Mouse (Mus musculus) CD4-positive, CD25-positive, alpha-beta regulatory T cell, adult 2 months (primary cell): ENCODE measurements at regions not wholly inside any gene's neighbourhood (a gene's known extent, or its start where the extent isn't known, plus 50 kb on each side); places are given as distances from the start of the nearest gene placed in this dataset.

Experiments used
- DNase-seq: peaks from one replicate; pipeline ENCODE4 v3.0.0-alpha.2; 2012; ENCODE audit warnings: low read depth, low spot score

DNA sequence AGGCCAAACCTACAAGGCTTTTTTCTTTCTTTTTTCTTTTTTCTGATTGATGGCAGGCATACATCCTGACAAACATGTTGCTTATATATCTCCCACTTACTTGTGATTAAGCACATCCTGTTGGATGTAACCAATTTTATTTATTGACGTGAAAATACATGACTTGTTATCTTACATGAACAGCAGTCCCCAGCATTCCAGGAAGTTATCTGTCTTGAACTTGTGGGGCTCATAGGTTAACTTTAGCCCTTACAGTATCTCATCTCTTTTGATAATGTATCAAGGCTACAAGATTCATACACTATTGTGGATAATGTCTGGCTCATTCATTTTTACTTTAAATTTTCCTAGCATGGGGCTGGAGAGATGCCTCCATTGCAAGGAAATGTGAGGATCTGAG is 852.0 kb upstream of the Agtr1b start:
- DNase-seq, result no peak

DNA sequence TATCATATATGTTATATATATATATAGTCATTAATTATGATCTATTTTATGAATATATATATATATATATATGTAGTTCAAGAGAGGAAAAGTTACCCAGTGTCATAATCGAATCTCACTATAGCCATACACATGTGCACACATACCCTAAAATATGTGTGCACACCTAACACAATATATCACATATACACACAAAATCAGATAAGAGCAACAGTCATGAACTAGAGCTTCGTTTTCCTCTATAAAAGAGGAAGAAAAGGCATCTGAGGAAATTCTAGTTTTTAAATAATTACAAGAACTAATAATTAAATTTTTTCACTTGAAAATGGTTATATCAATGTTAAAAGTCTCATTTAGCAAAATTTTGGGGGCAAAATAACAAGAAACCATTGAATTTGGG is 835.3 kb upstream of the Tbl1xr1 start:
- DNase-seq, result no peak

DNA sequence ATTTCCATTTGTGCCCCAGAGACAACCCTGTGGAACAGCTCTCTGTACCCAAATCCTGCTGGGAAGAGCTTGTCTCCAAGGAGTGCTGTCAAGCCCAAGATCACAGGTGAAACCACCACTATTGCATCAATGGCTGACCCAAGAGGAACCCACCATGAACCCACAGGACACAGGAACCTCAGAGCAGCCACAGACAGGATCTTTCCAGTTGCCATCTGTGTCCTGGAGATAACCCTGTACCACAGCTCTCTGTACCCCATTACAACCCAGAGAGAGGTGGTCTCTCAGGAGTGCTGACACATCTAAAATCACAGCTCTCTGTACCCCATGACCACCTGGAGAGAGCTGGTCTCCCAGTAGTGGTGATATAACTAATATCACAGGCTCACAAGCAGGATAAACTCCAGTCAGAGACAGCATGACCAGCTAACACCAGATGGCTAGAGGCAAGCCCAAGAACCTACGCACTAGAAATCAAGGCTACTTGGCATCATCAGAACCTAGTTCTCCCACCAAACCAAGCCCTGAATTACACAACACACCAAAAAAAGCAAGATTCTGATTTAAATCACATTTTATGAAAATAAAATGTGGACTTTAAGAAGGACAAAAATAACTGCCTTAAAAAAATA is 820.2 kb upstream of the Tbl1xr1 start:
- no peak for DNase-seq

DNA sequence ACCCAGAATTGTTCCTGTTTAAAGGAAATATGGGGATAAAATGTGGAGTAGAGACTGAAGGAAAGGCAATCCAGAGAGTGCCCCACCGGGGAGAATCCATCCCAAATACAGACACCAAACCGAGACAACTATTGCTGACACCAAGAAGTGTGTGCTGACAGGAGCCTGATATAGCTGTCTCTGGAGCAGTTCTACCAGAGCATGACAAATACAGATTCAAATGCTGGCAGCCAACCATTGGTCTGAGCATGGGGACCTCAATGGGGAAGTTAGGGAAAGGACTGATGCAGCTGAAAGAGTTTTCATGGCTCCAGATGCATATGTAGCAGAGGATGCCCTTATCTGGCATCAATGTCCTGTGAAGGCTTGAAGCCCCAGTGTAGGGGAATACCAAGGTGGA is 813.1 kb upstream of the Tbl1xr1 start:
- DNase-seq, result no peak

DNA sequence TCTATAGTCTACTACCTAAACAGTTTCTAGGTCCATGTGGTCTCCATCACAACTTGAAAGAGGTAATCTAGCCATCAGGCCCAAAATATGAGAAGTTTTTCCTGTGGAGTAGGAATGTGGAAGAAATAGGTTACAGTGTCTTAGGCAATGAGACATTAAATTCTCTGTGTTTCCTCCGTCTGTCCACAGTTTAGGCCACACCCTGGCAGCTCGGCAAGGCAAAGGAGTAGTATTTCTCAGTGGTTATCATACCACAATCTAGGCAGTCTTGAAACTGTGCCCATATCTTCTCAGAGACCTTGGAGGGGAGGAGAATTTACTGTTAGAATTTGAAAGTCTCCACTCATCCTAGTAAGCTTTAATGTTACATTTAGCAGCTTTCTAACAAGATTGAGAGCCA is 811.0 kb upstream of the Tbl1xr1 start:
- no peak for DNase-seq

DNA sequence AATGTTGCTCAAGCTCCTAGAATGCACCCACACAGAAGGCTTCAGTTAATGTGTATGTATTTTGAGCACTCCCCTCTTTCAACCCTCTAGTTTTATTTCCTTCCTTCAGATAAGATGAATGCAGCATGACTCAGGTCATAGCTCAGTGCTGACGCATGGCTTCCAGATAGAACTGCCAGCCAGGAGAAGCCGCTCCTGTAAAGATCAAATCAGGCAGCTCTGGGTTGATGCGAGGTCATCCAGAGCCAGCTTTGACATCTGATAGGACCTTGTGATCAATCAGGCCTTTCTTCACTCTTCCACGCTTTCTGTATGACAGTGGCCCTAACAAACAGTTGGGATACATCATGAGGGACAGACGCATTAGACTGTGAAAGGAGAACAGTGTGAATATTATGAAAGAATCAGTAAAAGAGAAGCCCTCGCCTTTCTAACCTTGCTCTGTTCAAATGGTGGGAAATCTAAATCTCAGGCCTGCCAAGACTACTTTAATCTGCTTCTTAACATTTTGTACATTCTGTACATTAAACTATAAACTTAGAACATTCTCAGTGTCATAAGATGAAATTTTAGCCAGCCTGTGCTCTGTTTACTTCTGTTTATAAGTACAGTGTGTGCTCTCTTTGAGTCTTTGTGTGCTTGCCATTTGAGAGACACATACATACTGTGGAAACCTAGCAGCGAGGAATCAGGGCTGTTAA is 807.9 kb upstream of the Tbl1xr1 start:
- no peak for DNase-seq

DNA sequence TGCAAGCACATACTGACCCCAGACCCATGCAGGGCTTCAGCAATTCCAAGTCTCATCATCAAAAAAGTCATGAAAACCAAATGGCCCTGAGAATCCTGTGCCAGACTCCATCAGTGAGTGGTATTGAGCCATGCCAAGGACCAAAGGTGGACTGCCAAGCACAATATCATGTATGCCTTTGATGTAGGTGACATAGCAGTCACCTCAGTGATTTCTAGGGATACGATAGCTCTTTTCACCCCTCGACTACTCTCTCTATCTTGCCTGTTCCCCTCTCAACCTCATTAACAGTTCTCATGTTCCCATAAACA is 807.4 kb upstream of the Tbl1xr1 start:
- DNase-seq, result no peak

DNA sequence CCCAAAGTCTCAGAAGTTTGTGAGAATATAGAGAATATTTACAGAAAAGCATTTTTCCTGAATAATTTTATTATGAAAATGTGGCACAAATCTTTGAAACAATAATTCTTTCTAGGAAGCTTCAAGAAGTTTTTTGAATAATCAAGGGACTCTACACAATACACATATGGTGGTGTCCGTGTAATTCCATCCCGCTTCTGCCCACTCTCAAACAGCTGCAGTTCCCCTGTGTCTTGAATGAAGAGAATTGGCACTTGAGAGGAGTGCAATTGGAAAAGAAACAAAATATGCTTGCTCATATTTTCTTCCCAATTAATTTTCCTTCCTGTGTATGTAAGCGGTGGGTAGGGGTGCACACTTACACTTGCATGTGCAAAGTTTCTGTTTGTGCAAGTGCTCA is 805.7 kb upstream of the Tbl1xr1 start:
- no peak for DNase-seq

DNA sequence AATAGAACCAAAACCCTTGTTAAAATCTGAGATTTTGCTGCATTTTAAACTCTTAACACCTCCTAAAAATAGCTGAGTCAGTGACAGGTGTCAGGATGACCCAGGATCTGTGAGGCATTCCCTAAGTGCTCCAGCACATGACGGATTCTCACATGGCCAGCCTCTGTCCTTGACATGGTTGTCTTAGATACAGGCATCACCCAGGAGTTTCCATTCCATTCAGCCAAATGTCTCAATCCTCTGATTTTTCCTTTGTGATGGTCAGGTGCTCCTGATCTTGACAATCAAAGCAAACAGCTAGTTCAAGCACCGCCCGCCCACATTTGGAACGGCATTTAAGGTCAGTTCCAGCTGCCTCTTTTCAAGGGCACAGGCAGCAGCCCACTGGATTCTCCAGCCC is 804.2 kb upstream of the Tbl1xr1 start:
- DNase-seq, result no peak

DNA sequence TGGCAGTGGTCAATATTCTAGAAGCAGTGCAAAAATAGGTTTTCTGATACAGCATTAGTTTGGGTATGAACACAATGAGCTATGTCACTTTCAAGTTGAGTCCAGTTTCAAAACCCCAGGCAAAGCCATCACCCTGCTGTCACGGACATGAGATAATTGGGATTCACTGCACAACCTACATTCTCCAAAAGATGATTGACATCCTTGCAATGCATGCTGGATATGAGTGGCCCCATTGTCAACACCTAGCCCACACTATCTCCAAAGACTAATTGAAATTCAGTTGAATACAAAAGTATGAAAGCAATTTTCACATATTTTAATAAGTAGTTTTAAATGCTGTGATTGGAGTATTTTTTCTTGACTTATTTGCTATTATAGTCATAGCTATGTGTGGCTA is 783.7 kb upstream of the Tbl1xr1 start:
- DNase-seq, result no peak

DNA sequence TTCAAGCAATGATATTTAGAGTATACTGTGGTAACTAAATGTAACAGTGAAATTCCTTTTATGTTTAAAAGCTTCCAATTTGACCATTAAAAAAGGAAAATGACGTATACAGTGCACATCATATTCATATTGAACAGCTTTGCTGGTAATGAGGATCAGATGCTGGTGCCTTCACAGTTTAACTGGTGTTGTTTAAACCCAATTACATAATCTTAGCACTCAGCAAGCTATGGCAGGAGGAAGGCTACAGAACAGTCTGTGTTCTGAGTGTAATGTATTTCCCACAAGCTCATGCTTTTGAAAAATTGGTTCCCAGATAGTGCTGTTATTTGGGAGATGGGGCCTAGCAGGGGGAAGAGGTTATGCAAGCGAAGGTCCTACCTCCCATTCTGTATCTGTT is 783.1 kb upstream of the Tbl1xr1 start:
- DNase-seq, result no peak

DNA sequence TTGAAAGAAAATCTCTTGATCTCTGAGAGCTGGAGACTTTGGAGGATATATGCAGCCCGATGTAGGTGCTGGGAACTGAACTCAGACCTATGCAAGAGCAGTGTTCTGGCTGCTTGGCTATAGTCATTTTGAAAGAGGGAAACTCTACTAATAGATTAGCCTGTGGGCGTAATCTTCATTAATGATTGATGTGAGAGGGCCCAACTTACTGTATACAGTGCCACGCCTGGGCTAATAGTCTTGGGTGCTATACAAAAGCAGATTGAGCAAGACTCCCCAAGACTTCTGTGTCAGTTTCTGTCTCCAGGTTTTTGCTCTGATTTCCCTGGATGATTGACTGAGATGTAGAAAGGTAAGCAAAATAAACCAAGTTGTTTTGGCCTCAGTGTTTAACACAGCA is 781.7 kb upstream of the Tbl1xr1 start:
- no peak for DNase-seq

DNA sequence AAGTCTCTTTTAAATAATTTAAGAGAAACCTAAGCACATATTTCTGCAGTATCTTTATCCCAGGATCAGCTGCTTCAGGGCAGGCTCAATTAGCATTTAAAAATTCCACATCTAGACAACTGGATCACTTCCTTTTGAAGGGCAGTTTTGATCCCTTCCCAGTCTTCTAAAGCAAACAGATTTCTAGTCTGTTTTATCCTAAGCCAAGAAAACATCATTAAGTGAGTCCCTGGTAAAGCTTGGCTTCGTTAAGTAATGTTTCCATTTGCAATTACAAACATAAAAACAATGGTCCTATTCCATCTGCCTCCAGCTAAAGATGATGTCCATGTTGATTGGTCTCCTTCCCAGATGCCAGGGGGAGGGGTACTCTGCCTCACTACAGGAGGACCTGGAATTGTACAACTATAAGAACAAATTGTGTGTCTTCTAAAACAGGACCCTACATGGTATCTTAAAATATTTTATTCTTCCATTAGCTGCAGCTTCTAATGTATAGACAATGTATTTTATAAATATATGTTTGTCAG is 779.8 kb upstream of the Tbl1xr1 start:
- DNase-seq, result no peak

DNA sequence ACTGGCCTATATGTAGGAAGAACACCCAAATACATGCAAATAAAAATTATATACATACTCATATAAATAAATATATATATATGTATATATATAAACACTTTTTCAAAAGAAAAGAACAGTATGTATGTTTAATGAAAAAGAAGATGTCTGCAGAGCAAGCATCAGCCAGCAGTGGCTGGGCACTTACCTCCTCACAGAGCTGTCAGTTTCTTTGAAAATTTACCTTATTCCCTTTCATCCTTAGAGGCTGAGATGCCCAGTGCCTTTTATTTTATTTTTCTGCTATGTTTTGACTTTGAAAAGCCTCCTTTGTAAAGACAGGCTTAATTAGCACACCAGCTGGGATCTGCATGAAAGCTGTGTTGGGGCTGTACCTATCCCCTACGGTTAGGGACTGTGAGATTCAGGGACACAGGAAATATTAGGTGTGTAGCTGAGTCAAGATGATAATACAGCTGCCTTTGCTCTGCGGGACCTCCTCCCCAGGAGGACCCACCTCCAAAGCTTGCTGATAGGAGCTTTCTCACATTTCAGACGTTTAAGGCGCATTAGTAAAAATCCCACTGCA is 751.0 kb upstream of the Tbl1xr1 start:
- no peak for DNase-seq

DNA sequence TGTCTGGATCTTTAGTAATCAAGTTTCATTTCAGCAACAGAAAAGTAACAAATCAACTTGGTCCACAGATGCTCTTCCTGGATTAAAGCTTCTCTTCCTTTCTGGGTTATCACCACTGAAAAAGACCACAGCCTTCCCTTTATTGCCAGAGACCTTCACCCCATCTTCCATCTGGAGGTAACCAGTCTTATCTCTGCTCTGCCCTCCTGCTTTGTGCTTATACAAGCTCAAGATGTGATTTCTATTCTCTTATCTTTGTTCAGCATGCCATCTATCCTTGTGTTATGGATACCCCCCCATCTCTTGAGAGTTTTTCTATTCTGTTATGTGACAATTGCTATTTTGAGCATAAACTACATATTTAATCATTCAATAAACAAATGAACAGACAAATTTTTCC is 734.5 kb upstream of the Tbl1xr1 start:
- no peak for DNase-seq

DNA sequence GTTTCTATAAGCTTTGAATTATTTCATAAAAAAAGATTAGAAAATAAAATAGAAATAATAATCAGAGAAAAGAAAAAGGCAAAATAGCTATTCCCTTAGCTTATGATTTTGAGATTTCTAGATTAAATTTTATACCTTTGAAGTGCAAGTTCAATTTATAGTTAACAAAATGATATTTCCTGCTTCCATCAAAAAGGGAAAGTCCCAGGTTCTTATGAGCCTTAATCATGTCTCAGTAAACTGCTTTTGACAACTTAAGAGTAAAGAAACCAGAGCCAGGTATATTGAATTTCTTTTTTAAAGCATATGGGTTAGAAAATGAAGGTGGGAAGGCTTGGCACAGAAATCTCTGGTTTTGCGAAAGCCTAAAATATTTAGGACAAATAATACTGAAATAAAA is 733.4 kb upstream of the Tbl1xr1 start:
- peak; percentile 3 for DNase-seq

DNA sequence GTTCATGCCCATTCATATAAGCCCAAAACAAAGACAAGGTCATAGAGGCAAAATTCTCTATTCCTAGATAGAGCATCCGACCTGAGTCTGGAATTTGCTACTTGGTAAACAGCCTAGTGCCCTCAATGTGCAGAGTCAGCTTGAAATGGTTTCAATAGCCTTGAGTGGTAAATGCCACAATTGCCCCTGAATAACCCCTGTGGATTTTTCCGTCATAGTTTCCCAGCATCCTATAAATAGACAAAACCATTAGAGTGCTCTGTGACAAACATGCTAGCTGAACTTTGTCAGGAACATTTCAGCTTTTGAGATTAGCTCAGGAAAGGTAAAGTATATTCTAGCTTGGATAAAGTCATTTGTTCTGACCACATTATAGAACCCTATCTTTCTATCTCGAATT is 727.0 kb upstream of the Tbl1xr1 start:
- no peak for DNase-seq

DNA sequence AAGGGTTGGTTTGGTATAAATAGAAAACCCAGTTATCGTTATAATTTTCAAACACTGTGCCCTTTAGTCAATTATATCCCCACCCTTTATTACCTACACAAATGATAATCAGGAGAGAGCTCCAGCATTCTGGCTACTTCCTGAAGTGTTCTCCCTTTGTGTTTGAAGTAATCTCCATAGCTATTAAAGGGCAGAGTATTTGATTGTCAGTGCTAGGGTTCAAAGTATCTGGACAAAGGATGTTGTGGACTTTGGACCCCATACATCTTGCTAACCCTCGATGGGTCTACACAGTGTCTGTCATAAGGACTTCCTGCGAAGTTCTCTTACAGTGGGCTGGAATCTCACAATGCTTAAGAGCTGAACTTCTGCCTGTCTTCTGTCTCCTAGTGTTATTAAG is 720.3 kb upstream of the Tbl1xr1 start:
- DNase-seq, result no peak

DNA sequence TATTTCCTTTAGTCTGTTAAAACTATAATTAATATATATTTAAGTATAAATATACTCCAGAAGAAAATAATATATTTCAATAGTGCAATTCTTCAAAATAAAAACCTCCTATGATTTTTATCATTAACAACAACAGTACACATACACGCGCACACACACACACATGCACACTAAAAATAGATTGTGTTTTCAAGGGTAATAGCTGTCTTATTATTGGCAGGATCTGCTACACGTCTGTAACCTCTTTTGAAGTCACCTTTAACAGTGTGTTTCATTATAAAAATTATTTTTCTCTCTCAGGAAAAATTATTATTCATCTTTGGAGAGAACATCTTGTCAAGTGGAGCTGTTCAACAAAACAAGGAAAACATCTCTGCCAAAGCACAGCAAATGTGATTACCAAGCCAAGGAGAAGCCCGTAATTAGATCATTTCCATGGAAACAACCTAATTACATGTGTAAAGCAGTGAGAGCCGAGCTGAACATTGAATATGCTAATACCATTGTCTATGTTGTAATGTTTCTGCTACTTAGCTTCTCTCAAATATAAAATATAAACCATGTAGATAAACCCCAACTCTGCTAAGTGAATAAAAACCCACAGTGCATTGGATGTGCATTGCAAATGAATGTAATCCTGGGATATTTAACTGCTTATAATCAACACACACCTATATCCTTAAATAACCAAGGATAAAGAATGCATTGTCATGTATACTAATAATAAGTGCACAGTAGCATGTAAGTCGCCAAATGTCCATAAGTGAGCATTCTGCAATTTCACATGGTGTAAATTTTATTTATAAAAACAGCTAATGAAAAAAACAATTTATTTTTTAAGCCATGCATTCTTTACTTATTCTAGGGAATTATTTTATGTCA is 719.4 kb upstream of the Tbl1xr1 start:
- no peak for DNase-seq

DNA sequence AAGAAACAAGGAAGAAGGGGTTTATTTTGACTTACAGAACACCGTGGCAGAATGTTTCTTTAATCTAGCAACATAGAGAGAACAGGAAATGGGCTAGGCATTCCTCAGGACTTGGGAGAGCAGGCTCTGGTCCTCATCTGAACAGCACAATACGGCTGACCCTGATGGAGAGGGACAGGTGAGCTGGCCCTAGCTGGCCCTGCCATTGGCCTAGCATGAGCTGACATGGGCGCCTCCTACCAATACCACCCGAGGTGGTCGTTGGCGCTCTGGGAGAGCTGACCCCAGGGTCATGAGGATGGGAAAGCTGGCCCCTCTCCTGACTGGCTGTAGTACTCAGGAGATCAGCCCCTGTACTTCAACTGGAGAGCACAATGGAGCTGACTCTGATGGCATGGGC is 718.4 kb upstream of the Tbl1xr1 start:
- no peak for DNase-seq

DNA sequence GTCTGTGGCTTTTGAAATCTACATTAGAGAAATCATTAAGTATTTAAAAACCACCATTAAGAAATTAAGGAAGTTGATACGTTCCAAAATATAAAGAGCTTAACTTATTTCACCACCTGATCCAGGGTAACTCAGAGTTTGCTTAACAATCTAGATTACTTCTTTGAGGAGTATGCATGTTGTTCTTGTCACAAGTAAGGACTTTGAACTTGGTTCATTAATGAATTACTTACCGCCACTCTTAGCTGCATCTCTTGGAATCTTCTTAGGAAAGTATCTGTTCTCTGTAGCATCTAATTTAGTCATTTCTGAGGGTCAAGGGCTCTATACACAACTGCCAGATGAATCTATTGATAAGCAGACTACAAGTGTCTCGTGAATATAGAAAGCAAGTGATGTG is 715.4 kb upstream of the Tbl1xr1 start:
- no peak for DNase-seq

DNA sequence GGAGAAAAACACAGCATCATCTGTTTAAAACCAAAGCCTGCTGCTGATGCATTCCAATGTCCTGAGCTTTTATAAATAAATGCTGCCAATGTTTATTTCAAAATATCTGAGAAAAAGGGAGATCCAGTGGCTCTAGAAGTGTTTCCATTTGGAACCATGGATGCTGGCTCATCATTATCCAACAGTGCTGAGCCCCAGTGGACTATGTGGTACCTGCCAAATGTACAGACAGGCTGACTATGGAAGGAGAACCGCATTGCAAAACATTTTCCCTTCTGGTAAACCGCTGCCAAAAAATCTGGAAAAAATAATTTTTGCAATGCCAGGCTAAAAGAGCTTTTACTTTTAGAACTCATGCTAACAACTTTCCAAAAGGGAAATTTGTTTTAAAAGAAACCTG is 696.6 kb upstream of the Tbl1xr1 start:
- no peak for DNase-seq
